ENCODE assay signal across 8 mouse cellular contexts in the genomic region with DNA sequence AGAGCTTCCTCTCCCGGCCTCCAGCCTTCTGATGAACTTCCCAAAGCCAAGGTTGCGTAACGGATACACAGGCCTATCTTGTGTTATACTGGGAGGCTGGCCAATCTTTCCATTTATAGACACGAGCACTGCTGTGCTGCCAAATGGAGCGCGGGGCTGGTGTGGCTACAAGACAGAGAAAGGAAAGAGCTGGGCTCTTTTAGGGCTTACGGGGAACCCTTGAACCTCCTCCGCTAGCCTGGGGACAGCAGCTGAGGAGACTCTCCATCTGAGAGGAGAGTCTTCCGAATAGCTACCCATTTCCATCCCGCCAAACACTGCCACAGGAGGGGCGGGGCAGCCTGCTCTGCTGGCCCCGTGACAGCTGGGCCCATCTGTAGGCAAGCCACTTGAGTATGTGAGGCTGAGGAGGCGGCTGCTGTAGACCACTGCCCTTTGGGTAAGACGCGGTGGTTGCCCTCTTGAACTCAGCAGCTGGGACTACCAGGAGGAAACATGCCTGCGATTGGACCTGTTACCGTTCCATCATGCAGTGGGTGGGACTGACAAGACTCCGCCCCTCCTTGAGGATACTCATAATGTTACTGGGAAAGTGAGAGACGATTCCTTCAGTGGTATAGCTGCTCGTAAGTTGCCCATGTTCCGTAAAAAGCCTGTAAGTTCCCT. TPM values are rescaled to one million over a fixed set of nuclear protein-coding genes. Genes with fewer than 3 reads are reported as not detected.
DNase-seq lines count a peak whose midpoint lies in the region; ATAC-seq and TF ChIP-seq lines count a peak whose summit lies in the region.

No protein-coding gene starts in this region.

- 61% methylated on average over 21 of the region's 21 CpGs for WGBS in forebrain, embryonic 16.5 days
- WGBS in lung, adult 2 months = 19% methylated on average over 21 of the region's 21 CpGs

- ATAC-seq in forebrain, embryonic 16.5 days = peak; percentile 62

- in situ Hi-C loops in ES-E14 (cut with MboI; ENCODE audit: low sequenced_read_pairs in 2 of 2, unreplicated experiment in 2 of 2) = no loop called here

- no peaks in the 10 kb centered on the region for H3K27me3 ChIP-seq in forebrain, embryonic 16.5 days (replicated peaks; ENCODE audit: control insufficient read depth, insufficient read depth, low read length)

- peaks cover 2 to 3% of the 10 kb centered on the region in 2 experiments; a peak in 1 of 4 replicates for H3K4me1 ChIP-seq in ES-E14 (ENCODE audit: control insufficient read depth in 2 of 2, insufficient read depth in 2 of 2, low read length in 2 of 2, poor library complexity in 1 of 2)
- H3K4me1 ChIP-seq in brown adipose tissue, adult 24 weeks (ENCODE audit: control insufficient read depth, insufficient read depth, insufficient read length, low read length) = peaks cover 2% of the 10 kb centered on the region; the same call in 1 of the 2 replicates
- H3K4me1 ChIP-seq in forebrain, embryonic 16.5 days (replicated peaks; ENCODE audit: control insufficient read depth, insufficient read depth, low read length) = peaks cover 9% of the 10 kb centered on the region
- H3K4me1 ChIP-seq in lung, adult 2 months (ENCODE audit: control insufficient read depth, insufficient read depth, low read length) = peaks cover 7% of the 10 kb centered on the region

- H3K9ac ChIP-seq in ES-E14 (ENCODE audit: insufficient read depth, low read depth, low read length, poor library complexity, severe bottlenecking) = no peak overlapping the region
- H3K9ac ChIP-seq in forebrain, embryonic 16.5 days (replicated peaks; ENCODE audit: low read depth, low read length) = peak overlapping the region; percentile 20; the same call in 1 of the 2 replicates

- H3K4me2 ChIP-seq in forebrain, embryonic 16.5 days (ENCODE audit: low read length) = peak overlapping the region; percentile 32

- intact Hi-C loops in heart, postnatal 14 days (cut with DNase I) = no loop called here

- TF ChIP-seq POLR2A in lung, adult 2 months (IDR thresholded peaks at IDR 0.05; ENCODE audit: borderline replicate concordance, extremely low read depth, low read depth, low read length) = peak; percentile 62; the same call in 1 of the 2 replicates

- peak overlapping the region in 1 of 2 experiments; percentile 43; a peak in 1 of 4 replicates for H3K4me3 ChIP-seq in ES-E14 (ENCODE audit: insufficient read depth in 1 of 2, low read depth in 1 of 2, low read length in 2 of 2, poor library complexity in 1 of 2, severe bottlenecking in 1 of 2)
- peak overlapping the region; percentile 65 for H3K4me3 ChIP-seq in brown adipose tissue, adult 24 weeks (ENCODE audit: insufficient read depth, low read depth, low read length)
- no peak overlapping the region for H3K4me3 ChIP-seq in forebrain, embryonic 16.5 days (replicated peaks; ENCODE audit: low read length)
- peak overlapping the region; percentile 82 for H3K4me3 ChIP-seq in lung, adult 2 months (replicated peaks; ENCODE audit: extremely low read depth, low read depth, low read length)

- peak; percentile 31 for DNase-seq in ES-E14 (ENCODE audit: low read depth, low spot score)
- peak; percentile 85 to 92 for DNase-seq in heart, postnatal 14 days
- peak; percentile 60 to 92 for DNase-seq in layer of hippocampus, adult 18-20 months (ENCODE audit: low spot score in 2 of 2)
- DNase-seq in lung, adult 2 months = peak; percentile 84
- peak; percentile 65 for DNase-seq in ovary, postnatal 10 days (ENCODE audit: low spot score)
- DNase-seq in urinary bladder, adult 18-20 months (ENCODE audit: low spot score in 2 of 2) = peak; percentile 33 to 80

- no peaks in the 10 kb centered on the region for H3K36me3 ChIP-seq in ES-E14 (ENCODE audit: control insufficient read depth, insufficient read depth, low read length, poor library complexity, severe bottlenecking)
- H3K36me3 ChIP-seq in forebrain, embryonic 16.5 days (ENCODE audit: control insufficient read depth, insufficient read depth) = no peaks in the 10 kb centered on the region

- no peaks in the 10 kb centered on the region for H3K9me3 ChIP-seq in ES-E14 (ENCODE audit: control insufficient read depth, insufficient read depth, low read depth, low read length)
- H3K9me3 ChIP-seq in forebrain, embryonic 16.5 days (ENCODE audit: control insufficient read depth, low read length) = no peaks in the 10 kb centered on the region

- no peak for TF ChIP-seq CTCF in lung, adult 2 months (IDR thresholded peaks at IDR 0.05; ENCODE audit: insufficient read depth, low read length)

- H3K27ac ChIP-seq in ES-E14 (ENCODE audit: insufficient read depth, low read depth, low read length, poor library complexity, severe bottlenecking) = no peak overlapping the region
- H3K27ac ChIP-seq in brown adipose tissue, adult 24 weeks (replicated peaks; ENCODE audit: low read depth, low read length) = peak overlapping the region; percentile 99
- H3K27ac ChIP-seq in forebrain, embryonic 16.5 days (ENCODE audit: low read length) = peak overlapping the region; percentile 72

TF ChIP-seq in ES-E14, 5 proteins besides CTCF, POLR2A, EP300 and RAD21:
- TF ChIP-seq HCFC1 (IDR thresholded peaks at IDR 0.05; ENCODE audit: borderline replicate concordance, insufficient read depth, low read length) (no peak), CHD2 (IDR thresholded peaks at IDR 0.05; ENCODE audit: low read depth, low read length) (no peak), MAFK (IDR thresholded peaks at IDR 0.05; ENCODE audit: insufficient read depth, low read depth, low read length) (no peak), ZC3H11A (IDR thresholded peaks at IDR 0.05; ENCODE audit: borderline replicate concordance, low read depth, low read length) (no peak), ZNF384 (IDR thresholded peaks at IDR 0.05; ENCODE audit: low read depth, low read length) (no peak)

RNA-seq across cellular contexts. Expression of a gene that starts 48.7 kb away (rescaled TPM):
- 0.71 and 0.95 TPM in 2 replicates for total RNA-seq in ES-E14 (2012; rRNA removed)
- 40.0 and 46.7 TPM in 2 replicates for polyA plus RNA-seq in brown adipose tissue, adult 24 weeks (2012; ENCODE audit: insufficient read depth, insufficient read length, missing spikeins)
- 0.27 and 0.56 TPM in 2 replicates for polyA plus RNA-seq in forebrain, embryonic 16.5 days (2015; fragmentation: Nextera tagmentation; extraction: Ambion mirVana)
- total RNA-seq in heart, postnatal 14 days (2021) = 1 to 10 TPM; 2.1 to 2.9 TPM
- not detected for total RNA-seq in layer of hippocampus, adult 18-20 months (2021)
- 1.3 and 3.6 TPM in 2 replicates for polyA plus RNA-seq in lung, adult 2 months (2012; rRNA removed)

Comparison
In these comparisons a context has a peak if more than half of its experiments do, and no peak if none do; other contexts are left out.
1. DNase-seq: peak in every context shown above with its lines; median percentile 88 in heart, postnatal 14 days; 84 in lung, adult 2 months; 76 in layer of hippocampus, adult 18-20 months; 65 in ovary, postnatal 10 days; 56 in urinary bladder, adult 18-20 months; 31 in ES-E14.